ENCODE assay signal across 24 mouse cellular contexts in genomic region chr12:40798344-40799017, GRCm38 (mm10).
DNase-seq lines count a peak whose midpoint lies in the region; ATAC-seq and TF ChIP-seq lines count a peak whose summit lies in the region.
"Had no signal": no experiment of that assay in that cellular context is flagged by ENCODE, and none has a peak within 500 bp of the region (broad histone marks: within the 10 kb centered on the region; RNA-seq: fewer than 3 reads in every experiment).

No protein-coding gene starts in this region.

- H3K4me1 ChIP-seq in forebrain, embryonic 15.5 days = peaks cover 31% of the 10 kb centered on the region
- peaks cover 35% of the 10 kb centered on the region for H3K4me1 ChIP-seq in forebrain, embryonic 10.5 days
- peaks cover 14% of the 10 kb centered on the region for H3K4me1 ChIP-seq in kidney, postnatal 0 days (replicated peaks; ENCODE audit: insufficient read depth, low read length)
- peaks cover 3% of the 10 kb centered on the region; the same call in 1 of the 2 replicates for H3K4me1 ChIP-seq in hindbrain, embryonic 16.5 days (ENCODE audit: control insufficient read depth, insufficient read depth, low read depth, low read length)

- peak overlapping the region; percentile 31; the same call in 1 of the 2 replicates for H3K27ac ChIP-seq in forebrain, embryonic 15.5 days (replicated peaks)
- no peak overlapping the region for H3K27ac ChIP-seq in forebrain, embryonic 10.5 days
- H3K27ac ChIP-seq in kidney, postnatal 0 days = no peak overlapping the region
- no peak overlapping the region for H3K27ac ChIP-seq in hindbrain, embryonic 16.5 days (ENCODE audit: low read depth, low read length)
- H3K27ac ChIP-seq: forebrain, embryonic 13.5 days; liver, embryonic 12.5 days; midbrain, embryonic 10.5 days; neural tube, embryonic 12.5 days had no signal

- no peak for TF ChIP-seq CTCF in kidney, postnatal 0 days (IDR thresholded peaks at IDR 0.05; ENCODE audit: low read depth)
- no peak for TF ChIP-seq CTCF in brain, embryonic 14.5 days (IDR thresholded peaks at IDR 0.05; ENCODE audit: borderline replicate concordance, extremely low read depth, insufficient read depth, insufficient read length)

- no peak for DNase-seq in forebrain, embryonic 10.5 days (ENCODE audit: extremely low spot score, low spot score)
- peak; percentile 50 for DNase-seq in kidney, postnatal 0 days (ENCODE audit: low spot score)
- DNase-seq in kidney, postnatal 36 days = no peak
- DNase-seq in brain, embryonic 14.5 days (ENCODE audit: low read depth) = peak; percentile 15
- no peak for DNase-seq in right cerebral cortex, postnatal 36 days (ENCODE audit: low spot score in 2 of 2)
- DNase-seq: adrenal gland, postnatal 36 days; cerebellum, adult 18-20 months; cerebellum, postnatal 36 days; heart, postnatal 10 days; kidney, adult 8-10 months; lung, adult 2 months; lung, postnatal 4 days; right cerebral cortex, adult 18-20 months; thymus, postnatal 25 days had no signal

- peak; percentile 31 for ATAC-seq in forebrain, embryonic 15.5 days (replicated peaks)
- no peak for ATAC-seq in kidney, postnatal 0 days (replicated peaks; ENCODE audit: low FRiP score, low read depth)
- peak; percentile 53; the same call in 1 of the 2 replicates for ATAC-seq in hindbrain, embryonic 16.5 days
- ATAC-seq in monocyte, adult 5-6 weeks (replicated peaks; ENCODE audit: insufficient number of reproducible peaks, low FRiP score, low TSS enrichment, poor library complexity, severe bottlenecking) = no peak
- ATAC-seq: inflammation-experienced regulatory T-cells, adult 6 months; liver, embryonic 12.5 days had no signal

- no peak overlapping the region for H3K4me3 ChIP-seq in forebrain, embryonic 15.5 days
- H3K4me3 ChIP-seq in forebrain, embryonic 10.5 days = no peak overlapping the region
- no peak overlapping the region for H3K4me3 ChIP-seq in kidney, postnatal 0 days (replicated peaks; ENCODE audit: low read depth, low read length)
- H3K4me3 ChIP-seq in hindbrain, embryonic 16.5 days (ENCODE audit: low read length) = no peak overlapping the region
- H3K4me3 ChIP-seq: forebrain, embryonic 13.5 days; liver, embryonic 12.5 days; midbrain, embryonic 10.5 days; neural tube, embryonic 12.5 days had no signal

- H3K27me3 ChIP-seq in forebrain, embryonic 15.5 days = no peaks in the 10 kb centered on the region
- peaks cover 26% of the 10 kb centered on the region for H3K27me3 ChIP-seq in forebrain, embryonic 10.5 days (ENCODE audit: poor library complexity, severe bottlenecking)
- H3K27me3 ChIP-seq in kidney, postnatal 0 days (ENCODE audit: insufficient read depth, low read length) = no peaks in the 10 kb centered on the region
- no peaks in the 10 kb centered on the region for H3K27me3 ChIP-seq in hindbrain, embryonic 16.5 days (replicated peaks; ENCODE audit: control insufficient read depth, insufficient read depth, low read length)
- H3K27me3 ChIP-seq: CH12.LX; forebrain, embryonic 13.5 days; neural tube, embryonic 12.5 days had no signal

- H3K9me3 ChIP-seq in forebrain, embryonic 15.5 days = no peaks in the 10 kb centered on the region
- no peaks in the 10 kb centered on the region for H3K9me3 ChIP-seq in forebrain, embryonic 10.5 days
- H3K9me3 ChIP-seq in kidney, postnatal 0 days (replicated peaks; ENCODE audit: low read length) = no peaks in the 10 kb centered on the region
- no peaks in the 10 kb centered on the region for H3K9me3 ChIP-seq in hindbrain, embryonic 16.5 days (ENCODE audit: control insufficient read depth, low read length)
- H3K9me3 ChIP-seq: forebrain, embryonic 13.5 days; liver, embryonic 12.5 days; midbrain, embryonic 10.5 days; neural tube, embryonic 12.5 days had no signal

- TF ChIP-seq POLR2A in brain, embryonic 14.5 days (IDR thresholded peaks at IDR 0.05; ENCODE audit: borderline replicate concordance, extremely low read depth, insufficient read depth, insufficient read length, poor library complexity, severe bottlenecking) = no peak

- no peak overlapping the region for H3K9ac ChIP-seq in forebrain, embryonic 15.5 days (replicated peaks)
- no peak overlapping the region for H3K9ac ChIP-seq in kidney, postnatal 0 days (ENCODE audit: low read depth, low read length)
- H3K9ac ChIP-seq in hindbrain, embryonic 16.5 days (ENCODE audit: low read depth, low read length) = no peak overlapping the region
- H3K9ac ChIP-seq: forebrain, embryonic 13.5 days; liver, embryonic 12.5 days; neural tube, embryonic 12.5 days had no signal

- 46% methylated on average over 5 of the region's 5 CpGs for WGBS in forebrain, embryonic 15.5 days
- WGBS in forebrain, embryonic 10.5 days = 69% methylated on average over 5 of the region's 5 CpGs
- 64% methylated on average over 5 of the region's 5 CpGs for WGBS in kidney, postnatal 0 days
- 69% methylated on average over 5 of the region's 5 CpGs for WGBS in hindbrain, embryonic 16.5 days

- no peak overlapping the region for H3K4me2 ChIP-seq in forebrain, embryonic 15.5 days (replicated peaks)
- no peak overlapping the region for H3K4me2 ChIP-seq in kidney, postnatal 0 days (ENCODE audit: low read length)
- no peak overlapping the region for H3K4me2 ChIP-seq in hindbrain, embryonic 16.5 days (ENCODE audit: low read length)
- H3K4me2 ChIP-seq: forebrain, embryonic 13.5 days; heart, embryonic 11.5 days; liver, embryonic 12.5 days; neural tube, embryonic 12.5 days had no signal

- H3K36me3 ChIP-seq in forebrain, embryonic 15.5 days = no peaks in the 10 kb centered on the region
- no peaks in the 10 kb centered on the region for H3K36me3 ChIP-seq in forebrain, embryonic 10.5 days (replicated peaks)
- no peaks in the 10 kb centered on the region for H3K36me3 ChIP-seq in kidney, postnatal 0 days (ENCODE audit: insufficient read depth, low read length)
- no peaks in the 10 kb centered on the region for H3K36me3 ChIP-seq in hindbrain, embryonic 16.5 days (ENCODE audit: control insufficient read depth, insufficient read depth, low read length)
- H3K36me3 ChIP-seq: liver, embryonic 12.5 days; midbrain, embryonic 10.5 days; neural tube, embryonic 12.5 days had no signal

Comparison
In these comparisons a context has a peak if more than half of its experiments do, and no peak if none do; other contexts are left out.
1. DNase-seq: peak in kidney, postnatal 0 days (single experiment) and brain, embryonic 14.5 days (single experiment); none in forebrain, embryonic 10.5 days (single experiment), kidney, postnatal 36 days (0 of 2) and right cerebral cortex, postnatal 36 days (0 of 2).
2. ATAC-seq: peak in forebrain, embryonic 15.5 days (single experiment) and hindbrain, embryonic 16.5 days (single experiment); none in kidney, postnatal 0 days (single experiment) and monocyte, adult 5-6 weeks (single experiment).